Mouse (Mus musculus) cerebellum, adult (tissue): Measurements from ENCODE around the gene Grb2.

Experiments used
- ATAC-seq: cut with Nextera tagmentation; 2 replicates; pipeline ENCODE4 v1.9.2; 2017; ENCODE audit warnings: mild to moderate bottlenecking, moderate library complexity, mixed read lengths; ENCODE audit not compliant: insufficient number of reproducible peaks, low FRiP score, low TSS enrichment

Grb2 gene

GRCm38 (mm10) chr11:115708209-115708876, at the start of gene Grb2:
TSS of gene Grb2 (minus strand) at chr11:115708597.
- peak; percentile 78 for ATAC-seq

- no peak for ATAC-seq
These were observed 45.1 kb upstream of the Grb2 start for GRCm38 (mm10) chr11:115753485-115753884.

GRCm38 (mm10) chr11:115752653-115753052, 44.3 kb upstream of the Grb2 start:
- no peak for ATAC-seq

GRCm38 (mm10) chr11:115751725-115752124, 43.3 kb upstream of the Grb2 start:
- no peak for ATAC-seq

- ATAC-seq = no peak; the same call in 1 of the 2 replicates
These were observed 41.4 kb upstream of the Grb2 start for GRCm38 (mm10) chr11:115749834-115750233.

- ATAC-seq = no peak
These were observed 39.0 kb upstream of the Grb2 start for GRCm38 (mm10) chr11:115747351-115747750.

- ATAC-seq = no peak
These were observed 38.4 kb upstream of the Grb2 start for GRCm38 (mm10) chr11:115746762-115747161.

- no peak for ATAC-seq
These were observed 37.7 kb upstream of the Grb2 start for GRCm38 (mm10) chr11:115746109-115746508.

- ATAC-seq = no peak
These were observed 36.0 kb upstream of the Grb2 start for GRCm38 (mm10) chr11:115744385-115744784.

GRCm38 (mm10) chr11:115742926-115743325, 34.5 kb upstream of the Grb2 start:
- ATAC-seq = no peak

- no peak for ATAC-seq
These were observed 32.7 kb upstream of the Grb2 start for GRCm38 (mm10) chr11:115741070-115741469.

- no peak for ATAC-seq
These were observed 30.0 kb upstream of the Grb2 start for GRCm38 (mm10) chr11:115738275-115738885.

- no peak for ATAC-seq
These were observed 29.3 kb upstream of the Grb2 start for GRCm38 (mm10) chr11:115737608-115738208.

- no peak for ATAC-seq
These were observed 25.8 kb upstream of the Grb2 start for GRCm38 (mm10) chr11:115734041-115734686.

GRCm38 (mm10) chr11:115723231-115723630, 14.8 kb upstream of the Grb2 start:
- ATAC-seq = no peak

- peak; percentile 15; the same call in 1 of the 2 replicates for ATAC-seq
These were observed 14.2 kb upstream of the Grb2 start for GRCm38 (mm10) chr11:115722638-115723037.

- ATAC-seq = no peak
These were observed 9.4 kb upstream of the Grb2 start for GRCm38 (mm10) chr11:115717660-115718390.

- no peak for ATAC-seq
These were observed 8.3 kb upstream of the Grb2 start for GRCm38 (mm10) chr11:115716410-115717338.

GRCm38 (mm10) chr11:115714491-115714890, 6.1 kb upstream of the Grb2 start:
- no peak; the same call in 1 of the 2 replicates for ATAC-seq
